Mouse (Mus musculus): ENCODE data around the gene Foxred2.

DNA sequence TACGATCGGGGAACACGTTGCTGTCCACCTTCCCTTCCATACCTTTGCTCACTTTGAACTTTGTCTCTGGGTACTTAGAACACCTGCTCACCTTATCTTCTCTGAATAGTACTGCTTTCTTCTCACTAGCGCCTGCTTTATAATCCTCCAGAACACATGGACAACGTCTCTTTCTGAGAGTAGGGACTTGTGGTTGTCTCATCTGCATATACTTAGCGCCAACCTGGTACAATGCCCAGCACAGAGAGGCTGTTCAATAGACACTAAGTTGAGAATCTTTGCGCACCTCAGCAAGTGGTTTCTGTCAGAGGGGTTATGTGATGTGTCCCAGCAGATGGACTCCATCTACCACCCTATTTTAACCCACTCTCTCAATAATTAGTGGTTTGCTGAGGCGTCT is 26.7 kb downstream of the Foxred2 start:
- no peak for TF ChIP-seq CTCF (IDR thresholded peaks at IDR 0.05; ENCODE audit: low read depth)
- TF ChIP-seq EP300 (IDR thresholded peaks at IDR 0.05; ENCODE audit: low read depth), result no peak

All from liver, postnatal 0 days (tissue).